Mouse (Mus musculus) frontal cortex, postnatal 25 days (tissue): Measurements from ENCODE around the gene Lrwd1.
"Not testable (repeated sequence)": the region's sequence is repeated elsewhere in the genome, so short reads cannot be mapped to it uniquely, and the experiment has no call there.

Experiments used
- DNase-seq, 2 experiments: peaks; one replicate each; pipeline ENCODE4 v3.0.0; 2022; ENCODE audit warnings: low spot score in 2 of 2

Gene Lrwd1

GRCm38 (mm10) chr5:136147704-136148103 is 11.8 kb upstream of the Lrwd1 start:
- no peak for DNase-seq

DNA sequence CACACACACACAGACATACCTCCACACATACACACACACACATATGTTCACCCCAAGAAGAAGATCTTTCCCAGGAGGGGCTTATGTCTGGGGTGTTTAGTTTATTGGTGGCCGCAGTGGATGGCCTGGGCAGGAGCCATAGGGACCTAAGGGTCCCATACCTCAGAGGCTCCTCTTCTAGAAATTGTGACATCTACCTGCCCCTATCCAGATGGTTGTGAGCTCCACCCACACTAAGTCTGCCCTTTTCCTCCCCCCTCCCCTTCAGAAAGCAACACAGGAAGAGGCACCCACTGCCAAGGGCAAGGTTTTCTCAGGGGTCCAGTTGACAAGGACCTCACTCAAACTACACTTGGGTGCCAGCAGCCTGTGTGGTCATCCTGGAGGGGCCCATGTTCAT is 11.1 kb upstream of the Lrwd1 start:
- DNase-seq: no peak

DNA sequence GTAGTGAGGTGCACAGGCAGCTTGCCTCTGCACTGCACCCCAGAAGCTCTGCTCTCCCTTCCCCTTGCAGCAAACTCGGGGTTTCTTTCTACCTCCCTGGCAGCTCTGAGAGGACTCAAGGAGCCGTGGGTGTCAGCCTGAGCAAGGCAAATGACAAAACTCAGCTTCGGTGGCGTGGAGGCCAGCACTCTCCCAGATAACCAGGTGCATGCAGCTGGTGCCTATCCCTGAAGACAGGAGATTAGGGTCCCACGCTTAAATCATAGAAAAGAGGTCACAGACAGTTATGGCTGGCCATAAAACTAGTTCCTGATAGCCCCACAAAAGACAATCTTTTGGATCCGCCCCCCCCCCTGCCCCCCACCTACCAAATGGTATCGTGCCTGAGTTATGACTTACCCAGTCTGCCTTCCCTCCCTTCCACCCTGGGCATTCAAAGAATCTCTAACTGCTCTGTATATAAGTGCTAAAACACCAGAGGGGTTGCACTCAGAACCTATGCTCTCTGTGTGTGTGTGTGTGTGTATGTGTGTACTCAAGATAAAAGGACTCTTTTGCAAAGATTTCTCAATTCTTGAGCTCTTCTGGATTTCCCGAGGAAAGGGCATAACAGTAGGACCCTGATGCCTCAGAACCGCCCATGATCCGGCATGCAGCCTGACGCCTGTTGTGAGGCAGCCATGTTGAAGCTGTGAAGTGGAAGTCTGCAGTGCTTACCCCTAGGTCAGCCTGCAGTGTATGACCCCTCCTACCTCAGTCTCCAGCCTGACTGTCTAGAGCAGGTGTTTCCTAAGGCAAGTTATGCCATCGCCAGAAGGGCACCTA is 8.9 kb upstream of the Lrwd1 start:
- no peak for DNase-seq

GRCm38 (mm10) chr5:136143161-136143755 is 7.4 kb upstream of the Lrwd1 start:
- no peak for DNase-seq

DNA sequence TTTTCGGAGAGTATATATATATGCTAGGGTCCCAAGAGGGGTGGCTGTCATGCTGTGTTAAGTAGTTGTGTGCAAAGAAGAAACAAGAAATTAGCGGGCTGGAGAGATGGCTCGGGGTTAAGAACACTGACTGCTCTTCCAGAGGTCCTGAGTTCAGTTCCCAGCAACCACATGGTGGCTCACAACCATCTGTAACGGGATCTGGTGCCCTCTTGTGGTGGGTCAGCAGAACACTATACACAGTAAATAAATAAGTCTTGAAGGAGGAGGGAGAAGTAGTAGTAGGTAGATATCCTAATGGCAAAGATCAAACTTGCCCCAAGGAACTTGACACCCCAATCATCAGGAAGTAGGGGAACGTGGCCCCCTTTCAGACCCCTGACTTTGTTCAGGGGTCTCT is 6.9 kb upstream of the Lrwd1 start:
- DNase-seq: no peak

DNA sequence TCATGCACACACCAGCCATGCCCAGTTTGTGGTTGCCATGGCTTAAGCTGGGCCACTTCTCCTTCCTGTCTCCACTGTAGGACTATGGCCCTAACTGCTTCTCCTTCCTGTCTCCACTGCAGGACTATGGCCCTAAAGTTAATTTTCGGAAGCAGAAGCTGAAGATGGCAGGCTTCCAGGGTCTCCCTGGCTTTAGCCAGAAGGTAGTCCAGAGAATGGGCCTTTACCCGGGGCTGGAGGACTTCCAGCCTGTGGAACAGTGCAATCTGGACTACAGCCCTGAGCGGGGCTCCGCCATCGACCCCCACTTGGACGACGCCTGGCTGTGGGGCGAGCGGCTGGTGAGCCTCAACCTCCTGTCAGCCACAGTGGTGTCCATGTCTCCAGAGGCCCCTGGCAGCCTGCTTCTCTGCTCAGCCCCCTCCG is 4.2 kb upstream of the Lrwd1 start:
- DNase-seq: no peak

DNA sequence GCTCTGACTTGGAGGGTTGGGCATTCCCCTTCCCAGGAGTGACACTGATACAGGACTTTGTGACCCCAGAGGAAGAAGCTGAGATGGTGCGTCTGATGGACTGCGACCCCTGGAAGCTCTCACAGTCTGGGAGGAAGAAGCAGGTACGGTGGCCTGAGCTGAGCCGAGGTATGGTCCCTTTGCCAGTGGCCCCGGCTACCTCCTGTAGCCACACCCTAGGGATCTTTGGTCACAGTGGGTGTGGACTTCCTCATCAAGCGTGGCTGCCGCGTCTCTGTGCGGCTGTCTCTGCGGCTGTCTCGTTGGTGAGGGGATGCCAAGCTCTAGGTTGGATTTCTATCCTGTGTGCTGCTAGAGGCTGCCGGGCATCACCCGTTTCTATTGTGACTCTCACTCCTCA is 3.5 kb upstream of the Lrwd1 start:
- no peak for DNase-seq

GRCm38 (mm10) chr5:136137658-136138274 is 1.9 kb upstream of the Lrwd1 start:
- no peak for DNase-seq

- no peak for DNase-seq
Observed at GRCm38 (mm10) chr5:136136292-136136990, 567 bp upstream of the Lrwd1 start.

GRCm38 (mm10) chr5:136122165-136122564 is 13.7 kb downstream of the Lrwd1 start:
- no peak for DNase-seq

DNA sequence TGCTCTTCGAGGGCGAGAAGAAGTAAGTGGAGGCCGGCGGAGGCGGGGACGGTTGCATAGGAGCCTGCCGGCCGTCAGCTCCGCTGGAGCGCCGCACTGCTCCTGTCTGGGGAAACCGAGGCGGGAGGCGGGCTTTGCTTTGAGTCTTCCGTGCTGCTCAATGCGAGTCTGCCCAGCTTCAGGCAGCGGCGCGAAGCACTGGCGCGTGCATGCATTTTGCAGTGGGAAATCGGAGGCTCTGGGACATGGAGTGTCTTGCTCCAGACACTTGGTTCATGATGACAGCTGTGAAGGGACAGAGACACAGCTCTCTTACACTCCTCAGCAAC is 19.1 kb downstream of the Lrwd1 start:
- no peak for DNase-seq

DNA sequence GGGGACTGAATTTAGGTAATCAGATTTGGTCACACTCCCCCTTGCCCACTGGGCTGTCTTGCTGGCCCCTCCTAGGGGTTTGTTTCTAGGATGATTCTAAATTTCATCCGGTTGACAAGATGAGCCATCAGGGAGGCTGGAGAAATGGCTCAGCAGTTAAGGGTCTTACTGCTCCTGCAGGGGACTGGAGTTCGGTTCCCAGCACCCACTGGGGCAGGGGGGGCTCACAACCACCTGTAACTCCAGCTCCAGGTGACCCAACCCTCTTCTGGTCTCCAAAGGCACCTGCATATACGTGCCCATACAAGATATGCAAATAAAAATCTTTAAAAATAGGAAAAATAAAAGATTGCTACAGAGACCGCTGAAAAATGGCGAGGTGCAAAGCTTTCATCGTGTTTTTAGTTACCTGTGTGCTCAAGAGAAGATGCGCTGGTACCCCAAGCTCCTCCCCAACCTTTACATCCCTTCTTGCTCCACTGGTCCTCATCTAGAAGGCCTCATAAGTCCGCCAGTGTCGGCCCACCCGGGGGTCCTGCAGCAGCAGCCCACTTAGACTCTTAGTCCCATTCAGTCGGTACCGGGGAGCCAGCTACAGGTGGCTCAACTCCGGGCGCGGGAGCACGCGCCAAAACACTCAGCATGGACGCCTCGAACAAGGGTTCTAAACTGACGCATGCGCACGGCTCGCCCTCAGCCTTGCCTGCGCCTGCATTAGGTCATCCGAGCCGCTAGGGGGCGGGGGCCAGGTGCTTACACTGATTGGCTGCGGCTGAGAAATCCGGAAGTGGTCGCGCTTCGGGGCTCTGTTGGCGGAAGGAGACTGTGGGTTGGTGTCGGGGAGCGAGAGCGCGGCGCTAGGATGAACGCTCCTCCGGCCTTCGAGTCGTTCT is 19.7 kb downstream of the Lrwd1 start, which contains the start of gene Polr2j:
Gene Polr2j, plus strand, starts transcription at position 741 of the 893 bp plus-strand sequence.
- peak; percentile 97 to 98 for DNase-seq

DNA sequence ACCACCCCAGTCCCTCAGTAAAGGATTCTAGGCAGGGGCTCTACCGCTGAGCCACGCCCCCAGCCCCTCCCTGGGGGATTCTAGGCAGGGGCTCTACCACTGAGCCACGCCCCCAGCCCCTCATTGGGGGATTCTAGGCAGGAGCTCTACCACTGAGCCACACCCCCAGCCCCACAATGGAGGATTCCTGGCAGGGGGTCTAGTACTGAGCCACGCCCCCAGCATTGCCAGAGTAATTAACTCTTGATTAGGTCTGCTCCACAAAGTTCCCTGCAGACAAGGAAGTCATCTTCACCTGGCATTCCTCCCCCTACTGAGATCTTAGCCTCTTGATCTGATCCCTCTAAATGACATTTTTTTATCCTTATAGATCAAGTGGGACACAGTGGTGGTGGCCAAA is 22.3 kb downstream of the Lrwd1 start:
- not testable (repeated sequence) for DNase-seq

GRCm38 (mm10) chr5:136109042-136109441 is 26.8 kb downstream of the Lrwd1 start:
- DNase-seq: no peak

GRCm38 (mm10) chr5:136108486-136108885 is 27.4 kb downstream of the Lrwd1 start:
- DNase-seq: no peak

GRCm38 (mm10) chr5:136104511-136104910 is 31.4 kb downstream of the Lrwd1 start:
- no peak for DNase-seq

- peak; percentile 44 to 45 for DNase-seq
Observed at GRCm38 (mm10) chr5:136102099-136102820, 33.6 kb downstream of the Lrwd1 start.

DNA sequence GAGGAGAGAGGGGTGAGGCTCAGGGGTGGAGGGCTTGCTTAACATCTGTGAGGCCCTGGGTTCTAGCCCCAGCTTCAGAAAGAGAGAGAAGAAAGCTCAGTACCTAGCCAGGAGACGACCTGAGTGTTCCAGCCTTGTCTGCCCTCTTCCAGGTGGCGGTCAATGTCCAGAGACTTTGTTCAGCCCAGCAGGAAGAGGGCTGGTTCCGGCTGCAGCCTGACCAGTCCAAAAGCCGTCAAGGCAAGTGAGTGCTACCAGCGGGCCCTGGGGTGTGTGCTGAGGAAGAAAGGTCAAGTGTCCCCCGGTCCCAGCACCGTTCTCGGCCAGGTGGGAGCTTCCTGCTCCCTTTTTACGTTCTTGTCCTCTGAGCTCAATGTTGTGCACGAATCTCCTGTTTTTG is 37.3 kb downstream of the Lrwd1 start:
- DNase-seq: no peak

DNA sequence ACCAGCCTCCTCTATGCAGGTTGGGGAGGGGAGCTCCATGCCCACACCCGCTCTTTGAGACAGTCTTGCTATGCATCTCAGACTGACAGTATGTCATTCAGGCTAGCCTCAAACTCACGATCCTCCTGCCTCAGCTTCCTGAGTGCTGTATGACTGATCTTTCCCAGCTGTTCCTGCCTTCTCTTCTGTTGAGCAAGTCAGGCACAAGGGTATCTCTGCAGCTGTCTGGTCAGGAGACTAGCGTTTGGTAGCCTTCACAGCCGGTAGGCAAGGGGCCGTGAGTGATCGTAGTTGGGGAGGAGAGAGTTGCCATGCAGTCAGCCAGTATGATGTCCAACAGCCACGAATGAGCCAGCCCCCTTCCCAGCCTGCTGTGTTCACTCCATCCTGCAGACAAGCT is 40.8 kb downstream of the Lrwd1 start:
- no peak for DNase-seq

DNA sequence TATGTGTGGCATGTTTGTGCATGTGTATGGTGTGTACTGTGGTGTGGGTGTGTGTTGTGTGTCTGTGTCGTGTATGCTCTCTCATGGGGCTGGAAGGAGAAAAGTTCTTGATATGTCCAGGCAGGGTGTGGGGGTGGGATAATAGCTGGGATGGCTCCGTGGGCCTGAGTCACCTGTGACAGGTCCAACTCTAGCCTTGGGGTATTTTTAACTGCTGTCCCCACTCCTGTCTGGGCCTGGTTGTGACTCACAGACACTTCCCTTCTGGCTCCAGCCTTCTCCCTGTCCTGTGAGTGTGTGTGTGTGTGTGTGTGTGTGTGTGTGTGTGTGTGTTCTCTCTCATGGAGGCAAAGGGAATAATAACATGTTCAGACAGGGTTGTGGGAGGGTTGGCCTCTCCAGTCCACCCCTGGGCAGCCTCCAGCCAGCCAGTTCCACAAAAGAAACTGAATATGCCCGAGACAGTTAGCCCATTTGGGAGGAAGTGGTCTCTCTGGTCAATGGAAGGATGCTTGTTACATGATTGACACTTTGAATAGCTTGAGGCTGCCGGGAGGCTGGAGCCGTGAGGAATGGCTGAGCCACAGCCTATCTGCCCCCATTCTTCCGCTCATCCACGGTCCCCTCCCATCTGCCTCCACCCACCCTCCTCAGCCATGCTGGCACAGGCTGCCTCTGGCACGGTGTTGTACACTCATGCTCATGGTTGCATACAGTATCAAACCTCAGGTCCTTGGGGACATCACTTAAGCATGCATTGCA is 41.4 kb downstream of the Lrwd1 start:
- DNase-seq: no peak
